Mouse (Mus musculus): ENCODE measurements around the gene Palm2. TPM values are rescaled to one million over a fixed set of nuclear protein-coding genes. Genes with fewer than 3 reads are reported as not detected.

Gene Palm2
- not detected for polyA plus RNA-seq (2014; fragmentation: Illumina TruSeq; extraction: RNeasy Lipid Tissue Mini Kit (QIAGEN cat#74804); ENCODE audit: insufficient read depth, low read depth, low replicate concordance)

DNA sequence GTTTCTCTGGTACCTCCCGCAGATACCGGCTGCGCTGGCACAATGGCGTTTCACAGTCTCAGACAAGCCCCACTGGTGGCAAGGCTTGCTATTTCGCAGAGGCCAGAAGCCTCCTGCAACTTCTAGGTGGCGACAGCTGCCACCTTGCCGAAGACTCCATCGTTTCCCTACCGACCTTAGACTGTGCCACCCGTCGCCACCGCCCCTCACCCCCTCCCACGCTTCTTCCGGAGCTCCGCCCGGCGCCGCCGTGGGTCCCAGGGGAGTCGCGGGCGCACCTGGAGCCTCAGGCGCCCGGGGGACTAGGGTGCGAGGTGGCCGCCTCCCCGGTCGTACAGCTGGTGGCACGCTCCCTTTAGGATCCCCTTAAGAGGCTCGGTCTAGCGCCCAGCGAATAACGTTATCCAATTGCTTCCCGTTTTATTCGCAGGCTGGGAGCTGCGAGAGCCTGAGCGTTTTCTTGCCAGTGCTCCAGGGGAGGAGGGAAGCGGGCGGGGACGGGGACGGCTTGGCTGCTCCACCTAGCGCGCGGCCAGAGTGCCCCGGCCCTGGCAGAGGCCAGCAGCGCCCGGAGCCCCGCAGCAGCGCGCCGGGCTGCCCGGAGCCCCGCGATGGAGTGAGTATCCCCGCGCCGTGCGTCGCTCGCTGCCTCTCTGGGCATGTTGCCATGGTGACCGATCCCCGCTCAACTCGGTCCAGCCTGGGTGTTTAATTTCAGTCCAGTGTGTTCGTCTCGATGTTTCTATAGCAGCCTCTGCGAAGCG lies at the start of gene Palm2:
Gene Palm2, plus strand, starts transcription at position 307 of the 764 bp plus-strand sequence.

GRCm38 (mm10) chr4:57567666-57568206 lies 133.7 kb downstream of the Palm2 start, which contains the start of gene Pakap:
Gene Pakap, plus strand, starts transcription at chr4:57568179.

GRCm38 (mm10) chr4:57717354-57717753 lies 283.3 kb downstream of the Palm2 start, which contains the start of gene Akap2:
Gene Akap2, plus strand, starts transcription at chr4:57717657.

Other genes with a start within 250 kb of the Palm2 start
- gene Ptpn3, start 132.4 kb upstream of the Palm2 start, polyA plus RNA-seq (2014; fragmentation: Illumina TruSeq; extraction: RNeasy Lipid Tissue Mini Kit (QIAGEN cat#74804); ENCODE audit: insufficient read depth, low read depth, low replicate concordance) = 4.8 TPM
- gene Pakap, start 133.9 kb downstream of the Palm2 start, polyA plus RNA-seq (2014; fragmentation: Illumina TruSeq; extraction: RNeasy Lipid Tissue Mini Kit (QIAGEN cat#74804); ENCODE audit: insufficient read depth, low read depth, low replicate concordance) = 0.38 TPM